ENCODE assay signal across 8 mouse cellular contexts in the genomic region with DNA sequence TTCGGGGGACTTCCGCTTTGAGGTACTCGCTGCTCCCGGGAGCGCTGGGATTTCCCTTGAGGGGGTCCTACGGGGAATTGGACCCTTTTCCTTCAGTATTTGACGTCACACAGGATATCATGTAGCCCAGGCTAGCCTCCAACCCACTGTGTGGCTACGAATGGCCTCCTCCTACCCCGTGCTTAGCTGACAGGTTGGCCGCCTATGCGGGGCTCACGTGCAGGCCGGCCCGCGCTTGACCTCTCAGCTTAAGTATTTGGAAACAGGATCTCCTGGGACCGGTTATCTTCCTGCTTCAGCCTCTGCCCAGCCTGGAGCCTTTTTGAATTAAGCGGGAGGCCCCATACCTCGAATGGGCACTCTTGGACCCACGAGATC. TPM values are rescaled to one million over a fixed set of nuclear protein-coding genes. Genes with fewer than 3 reads are reported as not detected.
DNase-seq lines count a peak whose midpoint lies in the region; ATAC-seq and TF ChIP-seq lines count a peak whose summit lies in the region.

No protein-coding gene starts in this region.

- under 1% methylated on average over 19 of the region's 19 CpGs for WGBS in forebrain, embryonic 12.5 days
- under 1% methylated on average over 19 of the region's 19 CpGs for WGBS in liver, embryonic 14.5 days (ENCODE audit: insufficient replicate concordance)

- no peak for DNase-seq in gastrocnemius, adult 2 months
- DNase-seq in gastrocnemius, postnatal 10 days = no peak
- peak; percentile 59 for DNase-seq in 3T3-L1 (ENCODE audit: low read depth, low spot score)
- DNase-seq in liver, embryonic 14.5 days (ENCODE audit: low read depth in 3 of 3, low spot score in 3 of 3) = no peak
- DNase-seq in right cerebral cortex, postnatal 14 days = no peak
- no peak for DNase-seq in testis, postnatal 10 days (ENCODE audit: low spot score)

- peak overlapping the region; percentile 95 for H3K27ac ChIP-seq in gastrocnemius, adult 2 months
- peak overlapping the region; percentile 80 for H3K27ac ChIP-seq in forebrain, embryonic 12.5 days
- peak overlapping the region; percentile 97 for H3K27ac ChIP-seq in liver, embryonic 14.5 days

- 0 out of 2 replicates have a peak, but pooled peaks cover 5% of the 10 kb centered on the region for H3K27me3 ChIP-seq in forebrain, embryonic 12.5 days
- no peaks in the 10 kb centered on the region for H3K27me3 ChIP-seq in liver, embryonic 14.5 days (ENCODE audit: control insufficient read depth, insufficient read depth, low read length)

- ATAC-seq in forebrain, embryonic 12.5 days (ENCODE audit: low FRiP score) = peak; percentile 39
- no peak; the same call in 1 of the 2 replicates for ATAC-seq in liver, embryonic 14.5 days (ENCODE audit: insufficient read depth)
- ATAC-seq in inflammation-experienced regulatory T-cells, adult 6 months = no peak

- no peak for TF ChIP-seq EP300 in liver, embryonic 14.5 days (IDR thresholded peaks at IDR 0.05; ENCODE audit: low read depth)

- peak overlapping the region; percentile 80 for H3K4me3 ChIP-seq in gastrocnemius, adult 2 months
- H3K4me3 ChIP-seq in forebrain, embryonic 12.5 days (replicated peaks) = peak overlapping the region; percentile 77
- H3K4me3 ChIP-seq in liver, embryonic 14.5 days (ENCODE audit: insufficient read depth in 1 of 2, low read depth in 2 of 2, low read length in 2 of 2) = peak overlapping the region; percentile 87 to 98

- H3K36me3 ChIP-seq in forebrain, embryonic 12.5 days (replicated peaks) = peaks cover 31% of the 10 kb centered on the region
- peaks cover 11% of the 10 kb centered on the region for H3K36me3 ChIP-seq in liver, embryonic 14.5 days (replicated peaks; ENCODE audit: control insufficient read depth, insufficient read depth, low read depth)

- H3K4me1 ChIP-seq in forebrain, embryonic 12.5 days = peaks cover 20% of the 10 kb centered on the region
- peaks cover 42 to 44% of the 10 kb centered on the region in 2 experiments for H3K4me1 ChIP-seq in liver, embryonic 14.5 days (replicated peaks; ENCODE audit: control insufficient read depth in 2 of 2, insufficient read depth in 2 of 2, low read length in 1 of 2)

- intact Hi-C loops in gastrocnemius, adult 2 months (cut with DNase I) = no loop called here

- H3K9me3 ChIP-seq in forebrain, embryonic 12.5 days = no peaks in the 10 kb centered on the region
- no peaks in the 10 kb centered on the region for H3K9me3 ChIP-seq in liver, embryonic 14.5 days (ENCODE audit: control insufficient read depth, low read length)

- no peak for TF ChIP-seq CTCF in gastrocnemius, adult 2 months (IDR thresholded peaks at IDR 0.05)
- no peak for TF ChIP-seq CTCF in liver, embryonic 14.5 days (IDR thresholded peaks at IDR 0.05; ENCODE audit: low read depth)

- H3K4me2 ChIP-seq in forebrain, embryonic 12.5 days = peak overlapping the region; percentile 93
- H3K4me2 ChIP-seq in liver, embryonic 14.5 days (ENCODE audit: low read depth) = peak overlapping the region; percentile 93

- H3K9ac ChIP-seq in forebrain, embryonic 12.5 days = peak overlapping the region; percentile 81
- H3K9ac ChIP-seq in liver, embryonic 14.5 days (replicated peaks) = peak overlapping the region; percentile 92

RNA-seq across cellular contexts. Expression of gene Gm48551, which starts 0.3 kb away (rescaled TPM):
- total RNA-seq in gastrocnemius, adult 2 months (2021) = 1 to 10 TPM in 1 of 2 experiments, under 1 TPM in 1; 0.87 to 2.8 TPM
- total RNA-seq in gastrocnemius, postnatal 10 days (2021) = under 1 TPM; 0.40 to 0.45 TPM
- 4.2 and 4.6 TPM in 2 replicates for polyA plus RNA-seq in forebrain, embryonic 12.5 days (2016; fragmentation: Nextera tagmentation; extraction: Ambion mirVana)
- polyA plus RNA-seq in liver, embryonic 14.5 days (2012; rRNA removed) = 1.0 and 1.7 TPM in 2 replicates
- 0.37 and 0.47 TPM in 2 replicates for polyA plus RNA-seq in liver, embryonic 14.5 days (2014; fragmentation: Nextera tagmentation; extraction: Ambion mirVana)
- polyA plus RNA-seq in inflammation-experienced regulatory T-cells, adult 6 months (2017; shearing (Covaris generic)) = 1 to 10 TPM in 2 of 3 experiments, under 1 TPM in 1; 0.60 to 1.9 (median 1.1) TPM

RNA-seq across cellular contexts. Expression of gene Dohh, which starts 0.4 kb away (rescaled TPM):
- total RNA-seq in gastrocnemius, adult 2 months (2021) = 10 to 100 TPM; 38.1 to 39.8 TPM
- 10 to 100 TPM; 40.3 to 46.7 TPM for total RNA-seq in gastrocnemius, postnatal 10 days (2021)
- polyA plus RNA-seq in forebrain, embryonic 12.5 days (2016; fragmentation: Nextera tagmentation; extraction: Ambion mirVana) = 68.1 and 68.5 TPM in 2 replicates
- 29.8 and 32.2 TPM in 2 replicates for polyA plus RNA-seq in liver, embryonic 14.5 days (2012; rRNA removed)
- 35.0 and 39.7 TPM in 2 replicates for polyA plus RNA-seq in liver, embryonic 14.5 days (2014; fragmentation: Nextera tagmentation; extraction: Ambion mirVana)
- 10 to 100 TPM in 2 of 3 experiments, 1 to 10 TPM in 1; 9.2 to 17.9 (median 10.9) TPM for polyA plus RNA-seq in inflammation-experienced regulatory T-cells, adult 6 months (2017; shearing (Covaris generic))

RNA-seq across cellular contexts. Expression of gene Gm48552, which starts 4.2 kb away (rescaled TPM):
- total RNA-seq in gastrocnemius, adult 2 months (2021) = 1 to 10 TPM in 1 of 2 experiments, under 1 TPM in 1; 0.84 to 1.0 TPM
- 1 to 10 TPM in 1 of 2 experiments, under 1 TPM in 1; 0.33 to 2.0 TPM for total RNA-seq in gastrocnemius, postnatal 10 days (2021)
- 1.4 and 2.1 TPM in 2 replicates for polyA plus RNA-seq in forebrain, embryonic 12.5 days (2016; fragmentation: Nextera tagmentation; extraction: Ambion mirVana)
- polyA plus RNA-seq in liver, embryonic 14.5 days (2012; rRNA removed) = 0.78 and 0.90 TPM in 2 replicates
- 0.21 and 0.36 TPM in 2 replicates for polyA plus RNA-seq in liver, embryonic 14.5 days (2014; fragmentation: Nextera tagmentation; extraction: Ambion mirVana)
- polyA plus RNA-seq in inflammation-experienced regulatory T-cells, adult 6 months (2017; shearing (Covaris generic)) = 1 to 10 TPM in 1 of 3 experiments, not detected in 2; 3.1 TPM

RNA-seq across cellular contexts. Expression of gene Fzr1, which starts 6.3 kb away (rescaled TPM):
- 10 to 100 TPM; 14.0 to 18.8 TPM for total RNA-seq in gastrocnemius, adult 2 months (2021)
- 10 to 100 TPM; 17.6 to 24.1 TPM for total RNA-seq in gastrocnemius, postnatal 10 days (2021)
- 145 and 148 TPM in 2 replicates for polyA plus RNA-seq in forebrain, embryonic 12.5 days (2016; fragmentation: Nextera tagmentation; extraction: Ambion mirVana)
- 73.1 and 86.2 TPM in 2 replicates for polyA plus RNA-seq in liver, embryonic 14.5 days (2012; rRNA removed)
- polyA plus RNA-seq in liver, embryonic 14.5 days (2014; fragmentation: Nextera tagmentation; extraction: Ambion mirVana) = 80.5 and 85.2 TPM in 2 replicates
- polyA plus RNA-seq in inflammation-experienced regulatory T-cells, adult 6 months (2017; shearing (Covaris generic)) = 10 to 100 TPM; 10.7 to 27.1 (median 13.4) TPM

RNA-seq across cellular contexts. Expression of gene Smim24, which starts 8.3 kb away (rescaled TPM):
- not detected for total RNA-seq in gastrocnemius, adult 2 months (2021)
- under 1 TPM in 1 of 2 experiments, not detected in 1; 0.65 TPM for total RNA-seq in gastrocnemius, postnatal 10 days (2021)
- polyA plus RNA-seq in forebrain, embryonic 12.5 days (2016; fragmentation: Nextera tagmentation; extraction: Ambion mirVana) = 1.8 and 2.6 TPM in 2 replicates
- polyA plus RNA-seq in liver, embryonic 14.5 days (2012; rRNA removed) = 1.6 and 1.9 TPM in 2 replicates
- 1.7 and 1.8 TPM in 2 replicates for polyA plus RNA-seq in liver, embryonic 14.5 days (2014; fragmentation: Nextera tagmentation; extraction: Ambion mirVana)
- 10 to 100 TPM in 1 of 3 experiments, 1 to 10 TPM in 2; 4.4 to 10.7 (median 9.8) TPM for polyA plus RNA-seq in inflammation-experienced regulatory T-cells, adult 6 months (2017; shearing (Covaris generic))
